Comparison of ENCODE assay signal across 8 mouse cellular contexts in genomic region chr12:79347643-79348042, GRCm38 (mm10). TPM values are rescaled to one million over a fixed set of nuclear protein-coding genes. Genes with fewer than 3 reads are reported as not detected.
DNase-seq lines count a peak whose midpoint lies in the region; ATAC-seq and TF ChIP-seq lines count a peak whose summit lies in the region.

No protein-coding gene starts in this region.

- H3K4me2 ChIP-seq in limb, embryonic 11.5 days (ENCODE audit: low read depth, severe bottlenecking), result no peak overlapping the region
- no peak overlapping the region for H3K4me2 ChIP-seq in midbrain, postnatal 0 days (ENCODE audit: low read depth, low read length, poor library complexity, severe bottlenecking)

- no peaks in the 10 kb centered on the region for H3K79me2 ChIP-seq in C2C12 (ENCODE audit: control insufficient read depth, insufficient read depth)

- H3K4me1 ChIP-seq in limb, embryonic 11.5 days (ENCODE audit: control insufficient read depth, insufficient read depth, low read length), result peaks cover 4% of the 10 kb centered on the region; the same call in 1 of the 2 replicates
- 0 out of 2 replicates have a peak, but pooled peaks cover under 1% of the 10 kb centered on the region for H3K4me1 ChIP-seq in midbrain, postnatal 0 days (ENCODE audit: insufficient read depth, low read length)
- H3K4me1 ChIP-seq in testis, adult 2 months (ENCODE audit: control insufficient read depth, insufficient read depth, low read length), result no peaks in the 10 kb centered on the region

- TF ChIP-seq CTCF in C2C12 (IDR thresholded peaks at IDR 0.05; ENCODE audit: control insufficient read depth, insufficient read depth, insufficient read length), result peak; percentile 11
- peak; percentile 85 for TF ChIP-seq CTCF in midbrain, postnatal 0 days (IDR thresholded peaks at IDR 0.05)
- TF ChIP-seq CTCF in testis, adult 2 months (IDR thresholded peaks at IDR 0.05; ENCODE audit: control insufficient read depth, insufficient read depth, insufficient replicate concordance, low read depth, low read length), result 0 out of 2 replicates have a peak, but pooled peaks have one; percentile 5

- no peaks in the 10 kb centered on the region for H3K79me3 ChIP-seq in C2C12 (ENCODE audit: low read depth)

- no peaks in the 10 kb centered on the region for H3K27me3 ChIP-seq in C2C12 (ENCODE audit: control insufficient read depth, insufficient read depth, insufficient read length)
- H3K27me3 ChIP-seq in limb, embryonic 11.5 days (ENCODE audit: control insufficient read depth, insufficient read depth, low read length), result no peaks in the 10 kb centered on the region
- no peaks in the 10 kb centered on the region for H3K27me3 ChIP-seq in midbrain, postnatal 0 days (ENCODE audit: insufficient read depth, low read length)
- no peaks in the 10 kb centered on the region for H3K27me3 ChIP-seq in testis, adult 2 months (ENCODE audit: control insufficient read depth, insufficient read depth, low read length)

- no peak for TF ChIP-seq POLR2A in testis, adult 2 months (IDR thresholded peaks at IDR 0.05; ENCODE audit: control insufficient read depth, low read depth, low read length)

- WGBS in limb, embryonic 11.5 days, result 8% methylated on average over 6 of the region's 6 CpGs
- 7% methylated on average over 6 of the region's 6 CpGs for WGBS in midbrain, postnatal 0 days

- H3K4me3 ChIP-seq in C2C12 (ENCODE audit: insufficient read depth, poor library complexity, severe bottlenecking), result no peak overlapping the region
- no peak overlapping the region for H3K4me3 ChIP-seq in limb, embryonic 11.5 days (ENCODE audit: low read depth, low read length)
- no peak overlapping the region for H3K4me3 ChIP-seq in midbrain, postnatal 0 days (ENCODE audit: low read depth, low read length)
- no peak overlapping the region for H3K4me3 ChIP-seq in testis, adult 2 months (ENCODE audit: control insufficient read depth, low read depth, low read length)

- peak; percentile 36; the same call in 1 of the 2 replicates for ATAC-seq in granulocyte monocyte progenitor cell, adult 5-6 weeks (replicated peaks; ENCODE audit: poor library complexity, severe bottlenecking)
- 0 out of 2 replicates have a peak, but pooled peaks have one; percentile 57 for ATAC-seq in limb, embryonic 11.5 days (ENCODE audit: insufficient number of reproducible peaks, low FRiP score, low TSS enrichment, low read depth)
- ATAC-seq in midbrain, postnatal 0 days (ENCODE audit: low FRiP score), result no peak

- peak; percentile 47 to 89 for DNase-seq in adrenal gland, adult (ENCODE audit: inconsistent age in 2 of 2, low spot score in 1 of 2)
- peak; percentile 93 for DNase-seq in embryo, embryonic 10.5 days (ENCODE audit: low spot score)
- DNase-seq in kidney, adult 8-10 months, result peak; percentile 59 to 79
- DNase-seq in limb, embryonic 11.5 days (ENCODE audit: low spot score), result peak; percentile 72
- DNase-seq in midbrain, postnatal 0 days (ENCODE audit: low spot score), result peak; percentile 90

- no peak overlapping the region for H3K27ac ChIP-seq in limb, embryonic 11.5 days (replicated peaks; ENCODE audit: low read depth, low read length)
- H3K27ac ChIP-seq in midbrain, postnatal 0 days (ENCODE audit: low read depth, low read length), result no peak overlapping the region
- no peak overlapping the region for H3K27ac ChIP-seq in testis, adult 2 months (ENCODE audit: control insufficient read depth, insufficient read depth, low read depth, low read length)

- H3ac ChIP-seq in C2C12 (ENCODE audit: control insufficient read depth, insufficient read length, low read depth), result no peak overlapping the region

- H3K36me3 ChIP-seq in C2C12 (ENCODE audit: control insufficient read depth, insufficient read depth), result no peaks in the 10 kb centered on the region
- H3K36me3 ChIP-seq in limb, embryonic 11.5 days (ENCODE audit: control insufficient read depth, insufficient read depth, low read length), result no peaks in the 10 kb centered on the region
- H3K36me3 ChIP-seq in midbrain, postnatal 0 days (ENCODE audit: insufficient read depth, low read length), result no peaks in the 10 kb centered on the region
- H3K36me3 ChIP-seq in testis, adult 2 months (ENCODE audit: control insufficient read depth, insufficient read depth, low read length), result no peaks in the 10 kb centered on the region

- H3K9ac ChIP-seq in limb, embryonic 11.5 days (ENCODE audit: low read length), result no peak overlapping the region
- no peak overlapping the region for H3K9ac ChIP-seq in midbrain, postnatal 0 days (replicated peaks; ENCODE audit: low read length, poor library complexity, severe bottlenecking)

- H3K9me3 ChIP-seq in limb, embryonic 11.5 days (ENCODE audit: control insufficient read depth, low read length), result no peaks in the 10 kb centered on the region
- H3K9me3 ChIP-seq in midbrain, postnatal 0 days (ENCODE audit: low read length), result no peaks in the 10 kb centered on the region

TF ChIP-seq in C2C12, 6 proteins besides CTCF, POLR2A, EP300 and RAD21:
- TF ChIP-seq MYOD1 (IDR thresholded peaks at IDR 0.05; ENCODE audit: control insufficient read depth, insufficient read length, low read depth), result no peak
- TF ChIP-seq MYOG (IDR thresholded peaks at IDR 0.05; ENCODE audit: control insufficient read depth, extremely low read depth, insufficient read length), result no peak
- TF ChIP-seq FOSL1 (IDR thresholded peaks at IDR 0.05; ENCODE audit: insufficient read depth, low read length, poor library complexity, severe bottlenecking), result no peak
- no peak for TF ChIP-seq CEBPB (IDR thresholded peaks at IDR 0.05; ENCODE audit: low read depth)
- no peak for TF ChIP-seq MAX (IDR thresholded peaks at IDR 0.05)
- no peak for TF ChIP-seq USF1 (IDR thresholded peaks at IDR 0.05; ENCODE audit: low read depth)

RNA-seq across cellular contexts. Expression of gene Rad51b, which starts 50.6 kb away (rescaled TPM):
- 1.3 TPM for polyA plus RNA-seq in C2C12 (2012; fragmentation: generic; extraction: Trizol)
- 10.8 and 21.0 TPM in 2 replicates for total RNA-seq in granulocyte monocyte progenitor cell, adult 5-6 weeks (2014; fragmentation: Nextera tagmentation)
- 19.0 and 24.4 TPM in 2 replicates for total RNA-seq in granulocyte monocyte progenitor cell, adult 5-6 weeks (2017)
- polyA plus RNA-seq in limb, embryonic 11.5 days (2014; fragmentation: Nextera tagmentation; extraction: Ambion mirVana), result 6.3 and 8.5 TPM in 2 replicates
- 0.09 and 0.22 TPM in 2 replicates for total RNA-seq in midbrain, postnatal 0 days (2014; rRNA removed)
- 0.38 and 0.74 TPM in 2 replicates for polyA plus RNA-seq in midbrain, postnatal 0 days (2015; fragmentation: Nextera tagmentation; extraction: Ambion mirVana)
- polyA plus RNA-seq in testis, adult 2 months (2012; rRNA removed), result 1.9 and 2.7 TPM in 2 replicates

RNA-seq across cellular contexts. Expression of gene Zfyve26, which starts 51.5 kb away (rescaled TPM):
- polyA plus RNA-seq in C2C12 (2012; fragmentation: generic; extraction: Trizol), result 6.4 TPM
- total RNA-seq in granulocyte monocyte progenitor cell, adult 5-6 weeks (2014; fragmentation: Nextera tagmentation), result 21.4 and 52.9 TPM in 2 replicates
- 12.2 and 15.8 TPM in 2 replicates for total RNA-seq in granulocyte monocyte progenitor cell, adult 5-6 weeks (2017)
- polyA plus RNA-seq in limb, embryonic 11.5 days (2014; fragmentation: Nextera tagmentation; extraction: Ambion mirVana), result 16.3 and 20.1 TPM in 2 replicates
- total RNA-seq in midbrain, postnatal 0 days (2014; rRNA removed), result 10.3 and 25.6 TPM in 2 replicates
- 4.3 and 6.2 TPM in 2 replicates for polyA plus RNA-seq in midbrain, postnatal 0 days (2015; fragmentation: Nextera tagmentation; extraction: Ambion mirVana)
- 10.6 and 11.2 TPM in 2 replicates for polyA plus RNA-seq in testis, adult 2 months (2012; rRNA removed)

Comparison
In these comparisons a context has a peak if more than half of its experiments do, and no peak if none do; other contexts are left out.
1. CTCF ChIP-seq: peak in every context shown above with its lines; median percentile 85 in midbrain, postnatal 0 days; 11 in C2C12; 5 in testis, adult 2 months.